Mouse (Mus musculus) lung, adult 2 months (tissue): ENCODE measurements around the gene Zfp1.

ENCODE experiments used
- CTCF ChIP-seq: fragments of 200-500 bp; IDR thresholded peaks from 2 replicates; pipeline ENCODE4 v1.5.1; 2011; ENCODE audit warnings: mild to moderate bottlenecking, low read length, control low read depth; ENCODE audit not compliant: insufficient read depth
- POLR2A ChIP-seq: fragments of 200-500 bp; IDR thresholded peaks from 2 replicates; pipeline ENCODE4 v1.6.1; 2011; ENCODE audit warnings: low read depth, mild to moderate bottlenecking, control low read depth, low read length, borderline replicate concordance; ENCODE audit errors: extremely low read depth

GRCm38 (mm10) chr8:111693261-111693741 is 50.1 kb downstream of the Zfp1 start:
- TF ChIP-seq CTCF (no peak), POLR2A (no peak)
